Mouse (Mus musculus): Measurements from ENCODE around the gene Vps26a. TPM values are rescaled to one million over a fixed set of nuclear protein-coding genes. Genes with fewer than 3 reads are reported as not detected.
"Not testable (repeated sequence)": the region's sequence is repeated elsewhere in the genome, so short reads cannot be mapped to it uniquely, and the experiment has no call there.

The Vps26a gene
- polyA plus RNA-seq, 1 experiment: 1.4 TPM

DNA sequence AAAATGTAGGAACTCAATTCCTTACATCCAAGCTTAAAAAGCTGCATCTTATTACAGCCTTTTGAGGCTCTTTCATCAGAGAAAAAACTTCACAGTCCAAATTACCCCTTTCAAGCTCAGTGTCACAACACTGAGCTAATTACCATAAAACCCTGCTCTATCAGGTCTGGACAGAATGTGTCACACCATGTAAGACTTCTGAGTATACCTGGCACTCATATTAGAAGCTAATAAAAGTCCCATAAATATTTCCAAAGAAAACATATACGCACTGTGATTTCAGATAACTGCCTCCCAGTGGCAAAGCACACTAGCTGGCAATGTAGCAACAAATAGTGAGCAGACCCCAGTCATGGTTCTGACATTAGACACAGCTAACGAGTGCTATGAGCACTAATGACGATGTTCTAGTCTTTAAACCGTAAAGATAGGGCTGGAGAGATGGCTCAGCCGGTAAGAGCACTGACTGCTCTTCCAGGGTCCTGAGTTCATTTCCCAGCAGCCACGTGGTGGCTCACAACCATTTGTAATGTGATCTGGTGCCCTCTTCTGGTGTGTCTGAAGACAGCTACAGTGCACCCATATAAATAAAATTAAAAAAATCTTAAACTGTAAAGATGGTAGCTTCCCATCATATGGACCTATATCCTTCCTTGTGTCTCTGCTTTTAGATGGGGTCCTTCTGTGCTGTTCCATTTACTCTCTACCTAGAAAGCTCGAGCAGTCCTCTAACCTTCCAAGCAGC is 5.3 kb downstream of the Vps26a start:
- H3K4me3 ChIP-seq (replicated peaks): no peak overlapping the region
- H3K36me3 ChIP-seq (ENCODE audit: control insufficient read depth): peaks cover 31% of the 10 kb centered on the region
- TF ChIP-seq TAL1 (IDR thresholded peaks at IDR 0.05; ENCODE audit: low read length) (no peak), GATA1 (IDR thresholded peaks at IDR 0.05; ENCODE audit: low read length) (no peak)
- peaks cover 33% of the 10 kb centered on the region for H3K4me1 ChIP-seq (ENCODE audit: control insufficient read depth)
- no peaks in the 10 kb centered on the region for H3K27me3 ChIP-seq (ENCODE audit: control insufficient read depth)
- no peaks in the 10 kb centered on the region for H3K9me3 ChIP-seq (ENCODE audit: control insufficient read depth, low read length)

DNA sequence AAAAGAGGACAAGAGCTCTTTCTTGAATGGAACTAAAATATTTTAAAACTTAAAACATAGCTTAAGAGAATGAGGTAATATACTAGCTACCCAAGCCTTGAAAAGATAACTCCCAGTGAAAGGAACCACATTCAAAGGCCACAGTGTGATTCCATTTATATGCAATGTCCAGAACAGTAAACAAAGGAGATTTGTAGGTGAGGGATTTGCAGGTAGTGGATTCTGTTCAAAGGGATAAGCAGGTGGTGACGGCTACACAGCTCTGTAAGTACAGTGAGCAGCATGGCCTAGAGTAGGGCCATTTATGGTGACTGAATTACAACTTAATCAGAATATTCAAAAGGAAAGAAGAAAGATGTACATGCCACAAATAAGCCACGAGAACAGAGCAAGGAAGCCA is 9.6 kb downstream of the Vps26a start:
- Histone ChIP-seq H3K4me3 (replicated peaks) (no peak overlapping the region), H3K4me1 (ENCODE audit: control insufficient read depth) (peaks cover 12% of the 10 kb centered on the region), H3K9me3 (ENCODE audit: control insufficient read depth, low read length) (no peaks in the 10 kb centered on the region), H3K36me3 (ENCODE audit: control insufficient read depth) (peaks cover 46% of the 10 kb centered on the region), H3K27me3 (ENCODE audit: control insufficient read depth) (no peaks in the 10 kb centered on the region)
- TF ChIP-seq GATA1 (IDR thresholded peaks at IDR 0.05; ENCODE audit: low read length) (no peak), TAL1 (IDR thresholded peaks at IDR 0.05; ENCODE audit: low read length) (no peak)

DNA sequence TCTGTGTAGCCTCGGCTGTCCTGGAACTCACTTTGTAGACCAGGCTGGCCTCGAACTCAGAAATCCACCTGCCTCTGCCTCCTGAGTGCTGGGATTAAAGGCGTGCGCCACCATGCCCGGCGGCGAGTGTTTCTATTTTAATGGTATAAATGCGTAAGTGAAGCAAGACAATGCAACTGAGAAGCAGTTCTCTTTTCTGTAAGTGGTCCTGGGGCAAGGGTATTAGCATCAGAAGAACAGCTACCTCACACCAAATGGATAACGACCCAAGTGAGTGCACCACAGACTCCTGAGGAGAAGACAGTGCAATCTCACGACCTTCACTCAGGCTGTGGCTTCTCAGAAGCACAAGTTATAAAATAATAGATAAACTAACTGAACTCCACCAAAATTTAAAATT is 11.7 kb downstream of the Vps26a start:
- Histone ChIP-seq H3K4me1 (ENCODE audit: control insufficient read depth) (peaks cover 7% of the 10 kb centered on the region), H3K27me3 (ENCODE audit: control insufficient read depth) (no peaks in the 10 kb centered on the region), H3K4me3 (replicated peaks) (no peak overlapping the region), H3K36me3 (ENCODE audit: control insufficient read depth) (peaks cover 55% of the 10 kb centered on the region), H3K9me3 (ENCODE audit: control insufficient read depth, low read length) (no peaks in the 10 kb centered on the region)
- TF ChIP-seq TAL1 (IDR thresholded peaks at IDR 0.05; ENCODE audit: low read length) (no peak), GATA1 (IDR thresholded peaks at IDR 0.05; ENCODE audit: low read length) (no peak)

DNA sequence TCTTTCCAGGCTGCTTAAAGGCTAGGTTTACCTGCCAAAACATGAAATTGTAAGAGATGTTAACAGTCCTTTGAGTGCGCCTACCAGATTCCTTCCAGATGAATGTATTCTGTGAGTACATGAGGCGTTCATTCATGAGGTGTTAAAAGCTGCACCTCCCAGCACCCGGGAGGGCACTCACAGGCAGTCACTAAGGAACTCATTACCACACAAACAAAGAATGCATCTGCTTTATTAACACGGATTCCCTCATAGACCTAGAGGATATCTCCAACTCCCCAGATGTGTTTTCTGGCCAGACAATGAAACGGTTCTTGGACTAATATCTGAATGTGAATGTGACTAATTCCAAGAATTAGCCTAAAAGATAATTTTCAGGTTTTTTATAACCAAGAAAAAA is 15.5 kb downstream of the Vps26a start:
- H3K4me3 ChIP-seq (replicated peaks): no peak overlapping the region
- TF ChIP-seq GATA1 (IDR thresholded peaks at IDR 0.05; ENCODE audit: low read length): no peak
- no peak for TF ChIP-seq TAL1 (IDR thresholded peaks at IDR 0.05; ENCODE audit: low read length)
- H3K4me1 ChIP-seq (ENCODE audit: control insufficient read depth): peaks cover 2% of the 10 kb centered on the region
- H3K27me3 ChIP-seq (ENCODE audit: control insufficient read depth): no peaks in the 10 kb centered on the region
- H3K36me3 ChIP-seq (ENCODE audit: control insufficient read depth): peaks cover 57% of the 10 kb centered on the region
- no peaks in the 10 kb centered on the region for H3K9me3 ChIP-seq (ENCODE audit: control insufficient read depth, low read length)

DNA sequence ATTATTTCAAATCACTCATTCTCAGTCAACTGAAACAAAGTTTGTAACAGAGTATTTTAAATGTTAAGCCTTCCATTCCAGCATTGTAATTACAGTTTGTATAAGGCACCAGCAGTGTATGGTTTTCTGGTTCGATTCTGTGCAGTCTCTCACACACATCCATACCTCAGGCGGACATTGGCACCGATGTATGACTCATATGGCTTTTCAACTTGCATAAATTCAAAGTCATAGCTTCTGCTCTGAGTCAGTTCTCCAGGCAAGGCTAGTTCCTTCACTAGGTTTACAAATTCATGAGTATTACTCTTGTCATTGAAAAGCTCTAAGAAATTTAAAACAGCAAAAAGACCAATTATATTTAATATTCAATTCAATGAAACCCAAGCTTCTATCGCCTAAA is 16.9 kb downstream of the Vps26a start:
- TF ChIP-seq TAL1 (IDR thresholded peaks at IDR 0.05; ENCODE audit: low read length) (no peak), GATA1 (IDR thresholded peaks at IDR 0.05; ENCODE audit: low read length) (no peak)
- Histone ChIP-seq H3K27me3 (ENCODE audit: control insufficient read depth) (no peaks in the 10 kb centered on the region), H3K4me1 (ENCODE audit: control insufficient read depth) (peaks cover 2% of the 10 kb centered on the region), H3K9me3 (ENCODE audit: control insufficient read depth, low read length) (no peaks in the 10 kb centered on the region), H3K36me3 (ENCODE audit: control insufficient read depth) (peaks cover 55% of the 10 kb centered on the region), H3K4me3 (replicated peaks) (no peak overlapping the region)

DNA sequence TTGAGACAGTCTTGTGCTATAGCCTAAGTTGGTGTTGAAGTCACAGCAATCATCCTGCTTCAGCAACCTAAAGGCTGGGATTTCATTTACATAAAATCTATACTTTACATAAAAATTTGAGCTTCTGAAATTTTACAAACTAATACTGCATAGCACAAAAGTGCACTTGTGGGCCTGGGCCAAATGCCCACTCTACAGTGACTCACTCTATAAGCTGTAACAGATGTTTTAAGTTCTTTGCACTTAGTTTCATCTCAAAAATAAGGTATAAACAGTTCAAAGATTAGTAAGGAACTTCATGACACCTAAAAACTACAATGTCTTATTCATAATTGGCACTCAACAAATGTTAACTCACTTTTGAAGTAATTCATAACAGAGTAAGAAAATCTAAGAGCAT is 25.3 kb downstream of the Vps26a start:
- Histone ChIP-seq H3K4me3 (replicated peaks) (no peak overlapping the region), H3K9me3 (ENCODE audit: control insufficient read depth, low read length) (no peaks in the 10 kb centered on the region), H3K4me1 (ENCODE audit: control insufficient read depth) (no peaks in the 10 kb centered on the region), H3K36me3 (ENCODE audit: control insufficient read depth) (peaks cover 81% of the 10 kb centered on the region), H3K27me3 (ENCODE audit: control insufficient read depth) (no peaks in the 10 kb centered on the region)
- TF ChIP-seq GATA1 (IDR thresholded peaks at IDR 0.05; ENCODE audit: low read length) (no peak), TAL1 (IDR thresholded peaks at IDR 0.05; ENCODE audit: low read length) (no peak)

DNA sequence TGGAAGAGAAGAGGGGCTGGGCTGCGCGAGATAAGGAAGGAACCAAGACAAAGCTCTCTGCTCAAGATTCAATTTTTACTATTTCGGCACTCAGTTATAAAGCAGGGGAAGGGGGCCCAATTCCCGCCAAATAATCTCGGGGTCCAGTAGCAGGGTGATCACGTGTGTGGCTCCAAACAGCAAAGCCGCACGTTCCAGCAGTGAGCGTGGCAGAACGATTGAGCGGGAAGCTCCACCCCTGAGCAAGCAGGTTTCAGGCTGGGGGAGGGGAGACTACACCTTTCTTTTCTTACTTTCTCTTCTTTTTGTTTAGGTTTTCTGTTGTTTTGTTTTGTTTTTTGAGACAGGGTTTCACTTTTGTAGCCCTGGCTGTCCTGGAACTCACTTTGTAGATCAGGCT is 34.6 kb downstream of the Vps26a start:
- peaks cover 49% of the 10 kb centered on the region for H3K36me3 ChIP-seq (ENCODE audit: control insufficient read depth)
- H3K4me1 ChIP-seq (ENCODE audit: control insufficient read depth): peaks cover 40% of the 10 kb centered on the region
- H3K4me3 ChIP-seq (replicated peaks); H3K27me3 ChIP-seq (ENCODE audit: control insufficient read depth); H3K9me3 ChIP-seq (ENCODE audit: control insufficient read depth, low read length): not testable (repeated sequence)

DNA sequence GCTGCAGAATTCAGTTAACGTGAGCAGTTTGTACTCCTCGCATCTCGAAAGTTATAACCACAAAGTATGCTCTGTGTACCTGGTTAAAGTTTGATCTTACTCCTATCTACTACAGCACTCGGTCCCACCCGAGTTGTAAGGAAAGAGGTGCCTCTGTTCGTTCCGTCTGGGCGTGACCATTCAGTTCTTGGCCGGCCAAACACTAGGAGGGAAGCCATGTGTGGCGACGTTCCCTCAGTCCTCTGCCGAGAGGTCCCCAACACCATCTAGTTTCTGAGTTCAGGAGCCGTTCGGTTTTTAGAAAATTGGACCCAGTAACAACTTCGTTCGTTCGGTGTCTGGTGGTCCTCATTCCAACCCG is 36.3 kb downstream of the Vps26a start:
- Histone ChIP-seq H3K36me3 (ENCODE audit: control insufficient read depth) (peaks cover 49% of the 10 kb centered on the region), H3K27me3 (ENCODE audit: control insufficient read depth) (no peaks in the 10 kb centered on the region), H3K4me1 (ENCODE audit: control insufficient read depth) (peaks cover 40% of the 10 kb centered on the region), H3K9me3 (ENCODE audit: control insufficient read depth, low read length) (no peaks in the 10 kb centered on the region), H3K4me3 (replicated peaks) (peak overlapping the region; percentile 98)
- TF ChIP-seq TAL1 (IDR thresholded peaks at IDR 0.05; ENCODE audit: low read length) (no peak), GATA1 (IDR thresholded peaks at IDR 0.05; ENCODE audit: low read length) (no peak)

DNA sequence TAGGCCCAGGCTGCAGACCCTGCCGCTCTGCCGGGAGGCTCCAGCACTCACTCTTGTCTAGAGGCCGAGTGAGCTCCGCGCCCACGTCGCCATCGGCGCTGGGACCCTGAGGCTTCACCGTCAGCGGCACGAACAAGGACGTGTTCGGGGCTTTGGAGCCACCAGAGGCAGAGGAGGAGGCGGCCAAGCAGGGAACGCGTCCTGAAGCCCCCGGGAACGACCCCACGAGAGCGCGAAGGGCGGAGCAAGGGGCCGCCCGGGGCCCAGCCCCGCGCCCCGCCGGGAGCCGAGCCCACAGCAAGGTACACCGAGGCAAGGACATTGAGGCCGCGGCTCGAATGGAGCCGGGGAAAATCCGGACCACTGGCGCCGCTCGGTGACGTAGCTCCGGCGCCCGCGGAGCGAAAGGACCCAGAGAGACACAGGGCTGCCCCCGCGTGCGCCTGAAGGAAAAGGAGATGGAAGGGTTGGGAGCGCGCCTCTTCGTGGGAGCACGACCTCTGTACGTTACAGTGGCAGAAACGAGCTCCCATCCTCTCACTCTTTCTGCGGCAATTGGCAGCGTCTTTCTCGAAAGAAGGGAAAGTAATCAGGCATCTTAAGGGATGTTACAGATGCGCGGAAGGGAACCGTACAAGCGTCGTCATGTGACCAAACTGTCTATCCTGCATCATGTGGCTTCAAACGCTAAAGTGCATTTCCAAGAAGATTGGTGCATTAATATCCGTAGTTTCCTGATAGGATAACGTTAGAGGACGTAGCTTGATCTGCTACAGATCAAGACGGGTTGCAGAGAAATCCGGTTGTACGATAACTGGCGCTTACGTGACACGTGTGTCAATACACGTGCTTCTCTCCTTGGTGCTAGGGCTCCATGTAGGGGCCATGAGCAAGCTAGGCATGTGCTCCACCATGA is 37.0 kb downstream of the Vps26a start, which contains the start of the genes 4930507D05Rik and Supv3l1:
TSS of gene 4930507D05Rik (plus strand) at position 126 of the 916 bp plus-strand sequence.
TSS of gene Supv3l1 (minus strand) at position 375 of the 916 bp plus-strand sequence.
- Histone ChIP-seq H3K9me3 (ENCODE audit: control insufficient read depth, low read length) (no peaks in the 10 kb centered on the region), H3K4me1 (ENCODE audit: control insufficient read depth) (peaks cover 40% of the 10 kb centered on the region), H3K36me3 (ENCODE audit: control insufficient read depth) (peaks cover 51% of the 10 kb centered on the region), H3K27me3 (ENCODE audit: control insufficient read depth) (no peaks in the 10 kb centered on the region), H3K4me3 (replicated peaks) (peak within 1 kb of the TSS; percentile 98)
- TF ChIP-seq GATA1 (IDR thresholded peaks at IDR 0.05; ENCODE audit: low read length) (no peak), TAL1 (IDR thresholded peaks at IDR 0.05; ENCODE audit: low read length) (no peak)
